Mouse (Mus musculus): ENCODE measurements at regions not wholly inside any gene's neighbourhood (a gene's known extent, or its start where the extent isn't known, plus 50 kb on each side); places are given as distances from the start of the nearest gene placed in this dataset.

DNA sequence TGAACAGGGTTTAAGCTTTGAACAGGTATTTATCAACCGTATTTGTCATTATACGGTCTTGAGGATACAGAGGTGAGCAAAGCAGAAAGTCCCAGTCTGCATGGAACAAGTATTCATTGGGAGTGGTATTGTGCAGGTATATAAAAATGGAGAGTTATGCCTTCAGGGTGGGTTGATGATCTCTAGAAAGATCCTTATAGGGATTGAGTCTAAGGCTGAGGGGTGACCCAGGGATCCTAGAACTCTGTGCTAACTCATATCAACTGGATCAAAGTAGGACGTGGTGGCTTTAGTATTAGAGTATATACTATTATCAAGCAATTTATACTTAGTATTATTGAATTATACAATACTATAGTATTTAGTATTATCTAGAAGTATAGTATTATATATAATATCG lies 82.9 kb upstream of the Xcl1 start:
- TF ChIP-seq CTCF (IDR thresholded peaks at IDR 0.05; ENCODE audit: borderline replicate concordance, insufficient read depth, low read length) (no peak), POLR2A (IDR thresholded peaks at IDR 0.05; ENCODE audit: low read depth, low read length) (no peak)
